Comparison of ENCODE assay signal across 13 mouse cellular contexts in genomic region chr5:113122326-113123054, GRCm38 (mm10). TPM values are rescaled to one million over a fixed set of nuclear protein-coding genes. Genes with fewer than 3 reads are reported as not detected.
A peak's percentile ranks its signal among the peaks of the same experiment; 100 is the strongest.
DNase-seq lines count a peak whose midpoint lies in the region; ATAC-seq and TF ChIP-seq lines count a peak whose summit lies in the region.
"Had no signal": no experiment of that assay in that cellular context is flagged by ENCODE, and none has a peak within 500 bp of the region (broad histone marks: within the 10 kb centered on the region; RNA-seq: fewer than 3 reads in every experiment).

No protein-coding gene starts in this region.

- in situ Hi-C loops in CH12.LX (cut with MboI; ENCODE audit: low pct_ligation_motif_present, low pct_unique_long_range_greater_than_20kb, low sequenced_read_pairs): no loop called here

- no peak overlapping the region for H3K9ac ChIP-seq in hindbrain, embryonic 16.5 days (ENCODE audit: low read depth, low read length)
- no peak overlapping the region for H3K9ac ChIP-seq in CH12.LX (ENCODE audit: insufficient read depth, low read depth)
- H3K9ac ChIP-seq in embryonic facial prominence, embryonic 15.5 days: no peak overlapping the region
- H3K9ac ChIP-seq in limb, embryonic 12.5 days (replicated peaks): no peak overlapping the region
- no peak overlapping the region for H3K9ac ChIP-seq in forebrain, postnatal 0 days

- H3K36me3 ChIP-seq in hindbrain, embryonic 10.5 days: no peaks in the 10 kb centered on the region
- H3K36me3 ChIP-seq in hindbrain, embryonic 16.5 days (ENCODE audit: control insufficient read depth, insufficient read depth, low read length): no peaks in the 10 kb centered on the region
- H3K36me3 ChIP-seq in CH12.LX (replicated peaks in 1 of 2; ENCODE audit: control insufficient read depth in 1 of 2, insufficient read depth in 1 of 2, low read length in 1 of 2): no peaks in the 10 kb centered on the region
- H3K36me3 ChIP-seq in embryonic facial prominence, embryonic 15.5 days: no peaks in the 10 kb centered on the region
- H3K36me3 ChIP-seq in limb, embryonic 12.5 days: no peaks in the 10 kb centered on the region
- no peaks in the 10 kb centered on the region for H3K36me3 ChIP-seq in forebrain, postnatal 0 days (ENCODE audit: insufficient read depth)

- no peak for TF ChIP-seq RAD21 in CH12.LX (IDR thresholded peaks at IDR 0.05; ENCODE audit: low read depth, low read length)

- TF ChIP-seq EP300 in CH12.LX (IDR thresholded peaks at IDR 0.05; ENCODE audit: low read length): no peak

- H3K4me2 ChIP-seq in hindbrain, embryonic 16.5 days (ENCODE audit: low read length): no peak overlapping the region
- no peak overlapping the region for H3K4me2 ChIP-seq in CH12.LX (ENCODE audit: insufficient read depth, low read depth, poor library complexity, severe bottlenecking)
- H3K4me2 ChIP-seq in embryonic facial prominence, embryonic 15.5 days (replicated peaks): no peak overlapping the region
- H3K4me2 ChIP-seq in limb, embryonic 12.5 days: peak overlapping the region; percentile 39; the same call in 1 of the 2 replicates
- H3K4me2 ChIP-seq in forebrain, postnatal 0 days (ENCODE audit: low read depth): no peak overlapping the region

- no peaks in the 10 kb centered on the region; the same call in 1 of the 2 replicates for H3K9me3 ChIP-seq in hindbrain, embryonic 10.5 days
- no peaks in the 10 kb centered on the region for H3K9me3 ChIP-seq in hindbrain, embryonic 16.5 days (ENCODE audit: control insufficient read depth, low read length)
- H3K9me3 ChIP-seq in CH12.LX (replicated peaks; ENCODE audit: low read length): no peaks in the 10 kb centered on the region
- no peaks in the 10 kb centered on the region for H3K9me3 ChIP-seq in embryonic facial prominence, embryonic 15.5 days (replicated peaks)
- no peaks in the 10 kb centered on the region for H3K9me3 ChIP-seq in limb, embryonic 12.5 days
- no peaks in the 10 kb centered on the region for H3K9me3 ChIP-seq in forebrain, postnatal 0 days (ENCODE audit: low read length)

- 43% methylated on average over 12 of the region's 12 CpGs for WGBS in hindbrain, embryonic 10.5 days
- 44% methylated on average over 12 of the region's 12 CpGs for WGBS in hindbrain, embryonic 16.5 days
- 44% methylated on average over 12 of the region's 12 CpGs for WGBS in embryonic facial prominence, embryonic 15.5 days
- WGBS in limb, embryonic 12.5 days: 26% methylated on average over 12 of the region's 12 CpGs
- WGBS in forebrain, postnatal 0 days: 54% methylated on average over 12 of the region's 12 CpGs

- H3K27me3 ChIP-seq in hindbrain, embryonic 10.5 days (ENCODE audit: insufficient read depth, poor library complexity, severe bottlenecking): 0 out of 2 replicates have a peak, but pooled peaks cover 4% of the 10 kb centered on the region
- no peaks in the 10 kb centered on the region for H3K27me3 ChIP-seq in hindbrain, embryonic 16.5 days (replicated peaks; ENCODE audit: control insufficient read depth, insufficient read depth, low read length)
- no peaks in the 10 kb centered on the region for H3K27me3 ChIP-seq in CH12.LX (replicated peaks)
- no peaks in the 10 kb centered on the region for H3K27me3 ChIP-seq in embryonic facial prominence, embryonic 15.5 days
- no peaks in the 10 kb centered on the region; the same call in 1 of the 2 replicates for H3K27me3 ChIP-seq in limb, embryonic 12.5 days
- no peaks in the 10 kb centered on the region for H3K27me3 ChIP-seq in forebrain, postnatal 0 days (ENCODE audit: insufficient read depth, low read length)

- peaks cover 62% of the 10 kb centered on the region for H3K4me1 ChIP-seq in hindbrain, embryonic 10.5 days (replicated peaks)
- peaks cover 10% of the 10 kb centered on the region for H3K4me1 ChIP-seq in hindbrain, embryonic 16.5 days (ENCODE audit: control insufficient read depth, insufficient read depth, low read depth, low read length)
- H3K4me1 ChIP-seq in CH12.LX (ENCODE audit: control insufficient read depth in 1 of 2, insufficient read depth in 2 of 2): peaks cover 3 to 80% of the 10 kb centered on the region in 2 experiments; a peak in 3 of 4 replicates
- H3K4me1 ChIP-seq in embryonic facial prominence, embryonic 15.5 days: peaks cover 55% of the 10 kb centered on the region
- H3K4me1 ChIP-seq in limb, embryonic 12.5 days (replicated peaks): peaks cover 54% of the 10 kb centered on the region
- H3K4me1 ChIP-seq in forebrain, postnatal 0 days (ENCODE audit: insufficient read depth): peaks cover 10% of the 10 kb centered on the region; the same call in 1 of the 2 replicates

- no peak overlapping the region for H3K4me3 ChIP-seq in hindbrain, embryonic 10.5 days
- H3K4me3 ChIP-seq in hindbrain, embryonic 16.5 days (ENCODE audit: low read length): no peak overlapping the region
- no peak overlapping the region for H3K4me3 ChIP-seq in CH12.LX (replicated peaks in 1 of 3; ENCODE audit: low read depth in 2 of 3, low read length in 2 of 3, poor library complexity in 1 of 3)
- H3K4me3 ChIP-seq in embryonic facial prominence, embryonic 15.5 days (replicated peaks): no peak overlapping the region
- no peak overlapping the region for H3K4me3 ChIP-seq in limb, embryonic 12.5 days (replicated peaks)
- no peak overlapping the region for H3K4me3 ChIP-seq in forebrain, postnatal 0 days (ENCODE audit: low read depth, low read length)

- TF ChIP-seq POLR2A in CH12.LX (IDR thresholded peaks at IDR 0.05; ENCODE audit: low read depth, low read length): no peak

- DNase-seq in hindbrain, embryonic 10.5 days (ENCODE audit: low spot score): no peak
- DNase-seq in CH12.LX (ENCODE audit: extremely low read depth): peak; percentile 56
- no peak for DNase-seq in frontal cortex, postnatal 14 days (ENCODE audit: low spot score in 2 of 2)
- DNase-seq in forebrain, postnatal 0 days: no peak
- no peak for DNase-seq in spleen, adult 18-20 months
- DNase-seq: kidney, postnatal 25 days; lung, postnatal 14 days; thymus, postnatal 25 days had no signal

- dilution Hi-C loops in CH12.LX (cut with MboI; ENCODE audit: extremely low pct_ligation_motif_present, extremely low pct_unique_long_range_greater_than_20kb, low sequenced_read_pairs): no loop called here

- ATAC-seq in hindbrain, embryonic 16.5 days: no peak
- ATAC-seq in embryonic facial prominence, embryonic 15.5 days (ENCODE audit: insufficient number of reproducible peaks, low FRiP score, low TSS enrichment, low read depth): no peak
- ATAC-seq in limb, embryonic 12.5 days (ENCODE audit: insufficient number of reproducible peaks, insufficient read depth, low FRiP score, low TSS enrichment, low read depth): no peak
- no peak for ATAC-seq in forebrain, postnatal 0 days
- ATAC-seq: activated CD4-positive, CD25-positive, alpha-beta regulatory T cell, adult 4 months had no signal

- H3K79me2 ChIP-seq in CH12.LX (replicated peaks; ENCODE audit: control insufficient read depth, extremely low read depth, insufficient read depth, poor library complexity, severe bottlenecking): no peaks in the 10 kb centered on the region

- no peak for TF ChIP-seq CTCF in CH12.LX (conservative IDR thresholded peaks at IDR 0.05 in 1 of 2, IDR thresholded peaks at IDR 0.05 in 1 of 2; ENCODE audit: low read depth in 2 of 2, low read length in 2 of 2)
- no peak for TF ChIP-seq CTCF in forebrain, postnatal 0 days (IDR thresholded peaks at IDR 0.05; ENCODE audit: low read depth)

- peak overlapping the region; percentile 23; the same call in 1 of the 2 replicates for H3K27ac ChIP-seq in hindbrain, embryonic 10.5 days
- no peak overlapping the region for H3K27ac ChIP-seq in hindbrain, embryonic 16.5 days (ENCODE audit: low read depth, low read length)
- no peak overlapping the region for H3K27ac ChIP-seq in CH12.LX (ENCODE audit: insufficient read depth, low read depth)
- peak overlapping the region; percentile 34; the same call in 1 of the 2 replicates for H3K27ac ChIP-seq in embryonic facial prominence, embryonic 15.5 days (replicated peaks)
- peak overlapping the region; percentile 88; the same call in 1 of the 2 replicates for H3K27ac ChIP-seq in limb, embryonic 12.5 days
- no peak overlapping the region for H3K27ac ChIP-seq in forebrain, postnatal 0 days (ENCODE audit: low read depth, low read length)

TF ChIP-seq in CH12.LX, 34 proteins besides CTCF, POLR2A, EP300 and RAD21:
- TF ChIP-seq BHLHE40 (IDR thresholded peaks at IDR 0.05; ENCODE audit: low read depth, low read length) (peak; percentile 60), CHD2 (IDR thresholded peaks at IDR 0.05; ENCODE audit: low read length) (peak; percentile 63; the same call in 1 of the 2 replicates), USF1 (IDR thresholded peaks at IDR 0.05; ENCODE audit: low read depth, low read length) (no peak), ZNF384 (IDR thresholded peaks at IDR 0.05; ENCODE audit: low read depth, low read length) (peak; percentile 79), SIN3A (IDR thresholded peaks at IDR 0.05; ENCODE audit: low read length) (no peak), JUND (conservative IDR thresholded peaks at IDR 0.05; ENCODE audit: low read depth, low read length) (no peak), ETS1 (conservative IDR thresholded peaks at IDR 0.05; ENCODE audit: low read depth, low read length) (peak; percentile 64), ZC3H11A (IDR thresholded peaks at IDR 0.05; ENCODE audit: low read depth, low read length) (no peak)
TF ChIP-seq in CH12.LX: peak in this region for 4.

RNA-seq across cellular contexts. Expression of gene Crybb3, which starts 41.1 kb away (rescaled TPM):
- polyA plus RNA-seq in hindbrain, embryonic 10.5 days (2016; fragmentation: Nextera tagmentation; extraction: Ambion mirVana): 0.25 and 0.50 TPM in 2 replicates
- polyA plus RNA-seq in hindbrain, embryonic 16.5 days (2015; fragmentation: Nextera tagmentation; extraction: Ambion mirVana): 0.86 and 1.8 TPM in 2 replicates
- total RNA-seq in CH12.LX (2012; rRNA removed): not detected in 2 replicates
- total RNA-seq in CH12.LX (2014; rRNA removed): not detected in 2 replicates
- polyA plus RNA-seq in CH12.LX (2012; ENCODE audit: insufficient read length, low read depth): not detected in 2 replicates
- polyA plus RNA-seq in embryonic facial prominence, embryonic 15.5 days (2015; fragmentation: Nextera tagmentation; extraction: Ambion mirVana): 5.0 and 5.4 TPM in 2 replicates
- 1.4 TPM in 2 replicates for polyA plus RNA-seq in limb, embryonic 12.5 days (2016; fragmentation: Nextera tagmentation; extraction: Ambion mirVana)
- 0.81 and 2.0 TPM in 2 replicates for total RNA-seq in forebrain, postnatal 0 days (2014; rRNA removed)
- 1.6 and 1.7 TPM in 2 replicates for polyA plus RNA-seq in forebrain, postnatal 0 days (2015; fragmentation: Nextera tagmentation; extraction: Ambion mirVana)
- polyA plus RNA-seq: activated CD4-positive, CD25-positive, alpha-beta regulatory T cell, adult 4 months had no signal

RNA-seq across cellular contexts. Expression of gene Crybb2, which starts 52.6 kb away (rescaled TPM):
- not detected in 2 replicates for polyA plus RNA-seq in hindbrain, embryonic 10.5 days (2016; fragmentation: Nextera tagmentation; extraction: Ambion mirVana)
- polyA plus RNA-seq in hindbrain, embryonic 16.5 days (2015; fragmentation: Nextera tagmentation; extraction: Ambion mirVana): not detected in 2 replicates
- total RNA-seq in CH12.LX (2012; rRNA removed): not detected in 2 replicates
- not detected in 2 replicates for total RNA-seq in CH12.LX (2014; rRNA removed)
- polyA plus RNA-seq in CH12.LX (2012; ENCODE audit: insufficient read length, low read depth): not detected in 2 replicates
- not detected in 2 replicates for polyA plus RNA-seq in embryonic facial prominence, embryonic 15.5 days (2015; fragmentation: Nextera tagmentation; extraction: Ambion mirVana)
- not detected in 2 replicates for polyA plus RNA-seq in limb, embryonic 12.5 days (2016; fragmentation: Nextera tagmentation; extraction: Ambion mirVana)
- not detected in 2 replicates for total RNA-seq in forebrain, postnatal 0 days (2014; rRNA removed)
- not detected in 2 replicates for polyA plus RNA-seq in forebrain, postnatal 0 days (2015; fragmentation: Nextera tagmentation; extraction: Ambion mirVana)
- total RNA-seq: heart, postnatal 10 days had no signal
- polyA plus RNA-seq: activated CD4-positive, CD25-positive, alpha-beta regulatory T cell, adult 4 months had no signal

Comparison
In these comparisons a context has a peak if more than half of its experiments do, and no peak if none do; other contexts are left out.
1. H3K27ac ChIP-seq: peak in hindbrain, embryonic 10.5 days (single experiment), embryonic facial prominence, embryonic 15.5 days (single experiment) and limb, embryonic 12.5 days (single experiment); none in hindbrain, embryonic 16.5 days (single experiment), CH12.LX (single experiment) and forebrain, postnatal 0 days (single experiment).